Mouse (Mus musculus) hindlimb bud, embryonic 11.5 days (tissue): ENCODE data around the gene Glis1.

Experiments
- DNase-seq: peaks from one replicate; pipeline ENCODE4 v3.0.0-alpha.2; 2012; ENCODE audit warnings: low read depth, low spot score; ENCODE audit errors: extremely low spot score

Glis1 gene

GRCm38 (mm10) chr4:107622296-107622695 is 187.9 kb downstream of the Glis1 start:
- DNase-seq, result no peak

DNA sequence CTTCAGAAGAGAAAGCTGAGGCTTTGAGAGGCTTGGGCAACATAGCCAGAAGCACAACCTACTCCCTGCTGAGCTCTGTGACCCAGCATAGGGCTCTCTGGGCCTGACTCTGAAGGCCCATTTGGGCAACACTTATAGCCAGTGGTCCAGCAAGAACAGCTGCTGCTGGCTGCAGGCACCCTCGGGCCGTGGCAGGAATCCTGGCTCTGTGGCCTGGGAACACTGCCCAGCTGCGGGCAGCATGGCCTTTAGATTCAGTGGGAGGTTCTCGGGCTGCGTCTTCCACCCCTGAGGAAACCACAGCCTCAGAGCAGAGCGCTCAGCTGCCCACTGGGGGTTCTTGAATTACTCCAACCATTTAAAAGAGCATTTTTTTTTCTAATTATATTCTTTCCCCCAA is 189.5 kb downstream of the Glis1 start:
- no peak for DNase-seq

DNA sequence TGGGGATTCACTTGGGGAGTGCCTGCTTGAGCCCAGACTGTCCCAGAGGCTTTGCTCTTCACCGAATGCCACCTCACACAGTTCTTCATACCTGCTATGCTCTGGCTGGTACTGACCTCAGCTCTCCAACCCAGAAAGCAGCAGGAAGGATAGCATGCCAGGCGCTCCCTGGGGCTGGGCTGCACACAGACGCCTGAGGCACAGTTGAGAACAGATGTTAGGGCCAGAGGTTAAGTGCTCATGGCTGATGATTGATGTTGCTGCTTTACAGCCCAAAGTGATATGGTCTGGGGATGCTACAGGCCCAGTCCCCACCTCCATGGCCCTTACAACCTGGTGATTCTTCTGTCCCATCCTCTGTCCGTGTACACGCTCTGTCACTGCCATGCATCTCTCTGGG is 190.6 kb downstream of the Glis1 start:
- DNase-seq, result peak; percentile 66

GRCm38 (mm10) chr4:107628226-107628625 is 193.8 kb downstream of the Glis1 start:
- DNase-seq, result no peak

GRCm38 (mm10) chr4:107628921-107629411 is 194.6 kb downstream of the Glis1 start:
- no peak for DNase-seq

GRCm38 (mm10) chr4:107634631-107635030 is 200.2 kb downstream of the Glis1 start:
- DNase-seq, result no peak

- no peak for DNase-seq
These were observed 201.7 kb downstream of the Glis1 start for GRCm38 (mm10) chr4:107636099-107636498.

- no peak for DNase-seq
These were observed 203.3 kb downstream of the Glis1 start for GRCm38 (mm10) chr4:107637670-107638069.

DNA sequence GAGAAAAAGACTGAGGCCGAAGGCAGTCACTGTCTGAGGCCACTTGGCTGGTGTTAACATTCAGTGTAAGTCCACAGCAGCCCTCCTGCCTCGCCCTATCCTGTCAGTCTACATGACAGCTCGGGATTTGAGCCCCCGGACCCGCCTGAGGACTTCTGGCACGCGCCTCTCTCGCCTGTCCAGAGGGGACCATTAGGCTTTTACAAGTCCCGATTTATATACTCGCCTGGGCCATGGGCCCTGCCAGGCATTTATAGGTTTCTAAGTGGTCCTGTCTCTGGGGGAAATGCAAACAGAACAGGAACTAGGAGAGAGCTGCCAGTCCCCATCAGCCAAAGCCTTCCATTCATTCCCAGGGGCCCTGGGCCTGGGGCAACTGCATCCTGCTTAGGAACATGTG is 203.9 kb downstream of the Glis1 start:
- no peak for DNase-seq

GRCm38 (mm10) chr4:107641624-107642023 is 207.2 kb downstream of the Glis1 start:
- no peak for DNase-seq

DNA sequence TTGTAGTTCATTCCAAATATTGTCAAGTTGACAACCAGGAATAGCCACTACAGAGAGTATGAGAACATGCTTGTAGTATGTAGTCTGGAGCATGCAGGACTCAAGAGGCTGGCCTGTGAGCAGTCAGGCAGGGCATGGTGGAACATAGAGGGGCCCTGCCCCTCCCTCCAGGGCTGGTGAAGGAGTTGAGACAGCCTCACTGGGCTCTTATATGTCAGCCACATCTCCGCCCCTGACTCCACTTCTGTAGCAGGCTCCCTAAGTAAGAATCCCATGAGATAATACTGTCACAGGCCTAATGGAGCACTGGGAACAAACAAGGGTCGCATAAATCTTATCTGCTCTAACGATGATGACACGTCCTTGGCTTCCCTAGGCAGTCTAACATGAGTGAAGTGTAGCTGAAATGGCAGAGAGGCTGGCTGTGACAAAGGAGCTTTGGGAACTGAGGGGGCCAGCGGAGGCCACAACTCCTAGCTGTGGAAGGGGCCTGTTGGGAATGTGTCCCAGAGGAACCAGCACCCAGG is 214.6 kb downstream of the Glis1 start:
- DNase-seq, result no peak

GRCm38 (mm10) chr4:107651021-107651496 is 216.7 kb downstream of the Glis1 start:
- no peak for DNase-seq

DNA sequence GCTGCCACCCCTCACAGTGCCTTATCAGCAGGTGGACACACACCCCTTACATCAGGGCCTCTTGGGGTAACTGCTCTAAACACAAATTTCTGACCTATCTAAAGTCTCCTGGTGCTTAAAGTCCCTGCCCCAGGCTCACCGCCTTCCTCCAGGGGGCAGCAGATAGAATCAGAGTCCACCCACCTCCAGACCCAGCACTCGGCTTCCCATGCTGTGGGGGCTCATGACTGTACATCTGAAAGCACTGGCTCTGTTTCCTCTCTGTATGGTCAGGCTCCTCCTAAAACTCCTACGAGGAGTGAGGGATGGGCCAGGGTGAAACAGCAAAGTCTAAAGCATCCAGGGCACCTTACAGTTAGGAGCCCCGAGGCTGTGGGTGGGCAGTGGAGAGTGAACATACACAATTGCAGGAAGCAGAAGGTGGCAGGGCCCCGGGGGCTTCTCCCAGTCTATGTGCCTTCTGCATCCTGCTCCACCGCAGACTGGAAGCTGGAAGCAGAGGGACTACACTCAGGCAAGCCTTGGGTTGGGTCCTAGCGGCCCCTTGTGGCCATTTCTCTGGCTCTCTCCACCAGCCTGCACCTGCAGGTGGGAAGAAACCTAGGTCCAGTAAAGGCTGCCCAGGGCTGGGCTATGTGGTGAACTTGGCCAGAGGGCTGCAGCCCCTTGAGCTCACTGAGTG is 218.3 kb downstream of the Glis1 start:
- peak; percentile 56 for DNase-seq

DNA sequence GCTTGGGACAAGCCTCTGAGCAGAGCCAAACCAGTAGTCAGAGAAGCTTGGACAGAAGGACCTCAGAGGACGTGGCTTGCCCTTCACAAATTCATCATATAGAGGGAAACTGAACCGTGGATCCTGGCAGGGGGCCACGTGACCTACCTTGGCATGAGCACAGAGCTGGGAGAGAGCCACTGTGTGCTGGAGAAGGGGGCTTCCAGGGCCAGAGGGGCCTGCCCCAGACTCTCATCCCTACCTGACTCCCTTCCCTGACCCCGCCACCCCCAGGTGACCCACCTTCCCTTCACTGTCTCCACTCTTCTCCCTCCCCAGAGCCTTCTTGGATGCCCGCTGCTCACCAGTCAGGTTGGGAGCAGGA is 218.9 kb downstream of the Glis1 start:
- no peak for DNase-seq

DNA sequence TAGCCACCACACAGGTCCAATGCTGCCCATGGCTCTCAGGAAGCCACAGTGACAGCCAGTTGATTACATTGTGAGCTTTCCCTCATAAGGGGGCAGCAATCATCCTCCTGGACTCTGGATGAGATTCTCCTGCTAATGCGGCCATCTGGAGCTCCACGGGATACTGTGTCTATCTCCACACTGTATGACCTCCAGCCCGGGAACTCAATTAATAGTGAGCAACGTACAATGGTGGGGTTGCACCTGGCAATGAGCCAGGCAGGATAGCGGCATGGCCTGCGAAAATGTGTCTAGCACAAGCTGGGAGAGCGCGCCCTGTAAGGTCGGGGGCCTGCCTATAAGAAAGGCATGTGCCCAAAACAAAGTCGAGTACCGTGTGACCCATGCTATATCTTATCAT is 226.3 kb downstream of the Glis1 start:
- DNase-seq, result no peak

GRCm38 (mm10) chr4:107668514-107668913 is 234.1 kb downstream of the Glis1 start:
- no peak for DNase-seq

DNA sequence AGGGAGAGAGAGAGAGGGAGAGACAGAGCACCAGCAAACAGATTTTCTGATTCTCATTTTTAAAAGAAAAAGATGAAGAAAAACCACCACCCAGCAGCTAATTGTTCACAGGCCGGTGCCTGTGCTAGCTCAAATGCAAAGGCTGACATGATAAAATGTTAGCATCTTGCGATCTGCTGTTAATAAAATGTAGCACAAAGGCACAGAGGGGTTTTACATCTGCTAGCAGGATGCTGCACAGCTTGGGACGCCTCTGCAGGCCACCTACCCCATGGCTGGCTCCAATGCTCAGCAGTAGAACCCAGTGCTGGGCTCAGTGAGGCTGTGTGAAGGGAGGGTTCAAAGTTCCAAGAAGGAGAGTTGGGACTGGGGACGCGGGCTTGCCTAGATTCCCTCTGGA is 236.3 kb downstream of the Glis1 start:
- no peak for DNase-seq

DNA sequence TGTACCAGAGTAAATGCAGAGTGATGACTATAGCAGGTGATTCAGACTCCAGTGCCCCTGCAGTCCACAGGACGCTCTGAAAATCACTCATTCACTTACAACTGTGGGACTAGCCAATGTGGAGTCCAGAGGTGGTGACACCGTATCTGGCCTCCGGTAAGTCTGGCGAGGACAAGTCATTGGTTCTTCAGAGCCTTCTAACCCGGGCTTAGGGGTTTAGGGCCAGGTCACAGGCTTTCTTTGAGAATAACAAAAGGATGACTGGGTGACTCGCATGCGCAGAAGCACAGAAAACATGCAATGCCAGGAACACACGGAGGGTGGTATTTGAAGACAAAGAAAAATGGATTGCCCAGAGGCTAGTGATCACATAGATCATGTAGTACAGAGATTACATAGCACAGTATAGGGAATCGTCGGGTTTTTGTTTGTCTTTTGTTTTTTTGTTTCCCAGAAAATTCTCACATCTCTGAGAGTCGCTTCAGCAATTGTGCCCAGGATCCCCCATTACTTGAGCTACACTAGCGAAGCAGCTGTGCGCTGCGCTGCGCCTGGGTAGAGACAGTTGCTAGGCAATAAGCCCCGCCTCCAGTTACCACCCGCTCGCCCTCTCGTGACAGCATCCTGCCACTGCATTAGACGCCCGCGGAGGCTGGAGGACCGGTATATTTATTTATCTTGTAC is 239.4 kb downstream of the Glis1 start:
- peak; percentile 58 for DNase-seq

DNA sequence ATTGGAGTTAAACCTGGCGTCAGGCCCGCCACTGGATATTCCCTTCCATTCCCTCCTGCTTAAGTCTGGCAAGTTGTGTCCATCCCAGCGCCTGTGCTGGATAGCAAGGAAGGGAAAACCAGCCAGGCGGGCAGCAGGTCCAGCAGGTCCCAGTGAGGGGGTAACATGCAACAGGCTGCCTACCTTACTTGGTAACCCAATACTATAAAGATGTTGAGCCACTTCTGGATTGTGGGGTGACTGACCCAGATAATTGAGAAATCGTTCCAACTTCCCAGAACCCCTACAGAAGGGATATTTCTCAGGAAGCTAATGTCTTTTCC is 239.9 kb downstream of the Glis1 start:
- no peak for DNase-seq

DNA sequence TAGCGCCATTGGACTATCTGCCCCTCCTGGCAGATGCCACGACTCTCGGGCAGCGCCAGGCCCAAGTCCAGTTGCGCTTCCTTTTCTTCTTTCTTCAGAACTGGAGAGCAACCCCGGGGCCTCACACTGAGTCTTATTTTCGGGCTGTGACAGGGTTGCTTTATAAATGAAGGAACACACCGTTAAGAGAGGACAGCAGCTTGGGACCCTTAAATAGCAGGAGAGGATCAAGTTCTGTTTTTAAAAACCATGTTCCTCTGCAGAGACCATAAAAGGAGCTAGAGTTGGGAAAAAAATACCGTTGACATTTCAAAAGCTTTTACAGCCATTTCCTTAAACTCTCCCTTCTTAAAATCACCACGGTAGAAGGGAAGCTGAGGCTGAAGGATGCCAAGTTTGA is 241.3 kb downstream of the Glis1 start:
- DNase-seq, result no peak

GRCm38 (mm10) chr4:107680311-107681098 is 246.1 kb downstream of the Glis1 start:
- DNase-seq, result no peak
